1 mouse cellular context compared by ENCODE assay signal in the genomic region with DNA sequence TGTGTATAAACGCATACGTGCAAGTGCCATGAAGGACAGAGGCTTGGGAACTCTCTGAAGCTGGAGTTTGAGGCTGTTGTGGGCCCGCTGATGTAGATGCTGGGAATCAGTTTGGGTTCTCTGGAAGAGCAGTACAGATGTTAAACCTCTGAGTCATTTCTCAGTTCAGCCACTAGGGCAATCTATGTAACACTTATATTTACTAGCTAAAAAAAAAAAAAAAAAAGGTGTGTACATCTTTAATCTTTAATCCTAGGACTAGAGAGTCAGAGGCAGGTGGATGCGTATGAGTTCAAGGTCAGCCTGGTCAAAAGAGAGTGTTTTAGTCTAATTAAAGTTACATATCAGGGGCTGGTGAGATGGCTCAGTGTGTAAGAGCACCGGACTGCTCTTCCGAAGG.
TF ChIP-seq lines count a peak whose summit lies in the region.

No protein-coding gene starts in this region.

TF ChIP-seq in ES-E14, 5 proteins besides CTCF, POLR2A, EP300 and RAD21:
- no peak for TF ChIP-seq CHD2 (IDR thresholded peaks at IDR 0.05; ENCODE audit: low read depth, low read length)
- peak; percentile 58; the same call in 1 of the 2 replicates for TF ChIP-seq ZNF384 (IDR thresholded peaks at IDR 0.05; ENCODE audit: low read depth, low read length)
- no peak for TF ChIP-seq ZC3H11A (IDR thresholded peaks at IDR 0.05; ENCODE audit: borderline replicate concordance, low read depth, low read length)
